Mouse (Mus musculus): Measurements from ENCODE around the gene Thap7. TPM values are rescaled to one million over a fixed set of nuclear protein-coding genes. Genes with fewer than 3 reads are reported as not detected.

The Thap7 gene
- total and polyA plus RNA-seq, 3 experiments, result 13.3 to 32.2 (median 16.0) TPM

GRCm38 (mm10) chr16:17502681-17503080 lies 28.3 kb downstream of the Thap7 start:
- H3K36me3 ChIP-seq (ENCODE audit: control insufficient read depth, insufficient read depth, low read length), result no peaks in the 10 kb centered on the region
- H3K9ac ChIP-seq (ENCODE audit: low read depth, low read length), result no peak overlapping the region
- no peak overlapping the region for H3K27ac ChIP-seq
- intact Hi-C loops (cut with DNase I), result no loop called here
- H3K79me2 ChIP-seq (replicated peaks; ENCODE audit: control insufficient read depth, insufficient read depth, low read length), result no peaks in the 10 kb centered on the region
- H3K27me3 ChIP-seq (ENCODE audit: control insufficient read depth, insufficient read depth, low read length), result no peaks in the 10 kb centered on the region
- no peak for DNase-seq
- TF ChIP-seq POLR2A (IDR thresholded peaks at IDR 0.05; ENCODE audit: insufficient read depth, low read depth, low read length) (no peak), CTCF (IDR thresholded peaks at IDR 0.05) (no peak), EP300 (IDR thresholded peaks at IDR 0.05; ENCODE audit: insufficient read depth, low read depth, low read length) (no peak)
- no peaks in the 10 kb centered on the region for H3K4me1 ChIP-seq (ENCODE audit: control insufficient read depth, insufficient read depth, low read length)
- H3K4me3 ChIP-seq, result no peak overlapping the region
- 63% methylated on average over 4 of the region's 4 CpGs for WGBS

- TF ChIP-seq CTCF (IDR thresholded peaks at IDR 0.05), result no peak
- TF ChIP-seq EP300 (IDR thresholded peaks at IDR 0.05; ENCODE audit: insufficient read depth, low read depth, low read length), result no peak
- no peak for TF ChIP-seq POLR2A (IDR thresholded peaks at IDR 0.05; ENCODE audit: insufficient read depth, low read depth, low read length)
- intact Hi-C loops (cut with DNase I), result no loop called here
- peaks cover 4% of the 10 kb centered on the region for H3K4me1 ChIP-seq (ENCODE audit: control insufficient read depth, insufficient read depth, low read length)
- DNase-seq, result no peak
- H3K4me3 ChIP-seq, result no peak overlapping the region
- WGBS, result 54% methylated on average over 10 of the region's 10 CpGs
- no peak overlapping the region for H3K9ac ChIP-seq (ENCODE audit: low read depth, low read length)
- H3K36me3 ChIP-seq (ENCODE audit: control insufficient read depth, insufficient read depth, low read length), result no peaks in the 10 kb centered on the region
- H3K27me3 ChIP-seq (ENCODE audit: control insufficient read depth, insufficient read depth, low read length), result no peaks in the 10 kb centered on the region
- H3K27ac ChIP-seq, result no peak overlapping the region
- no peaks in the 10 kb centered on the region for H3K79me2 ChIP-seq (replicated peaks; ENCODE audit: control insufficient read depth, insufficient read depth, low read length)
Measured at GRCm38 (mm10) chr16:17499249-17499883, 31.6 kb downstream of the Thap7 start.

- Histone ChIP-seq H3K9ac (ENCODE audit: low read depth, low read length) (no peak overlapping the region), H3K27ac (no peak overlapping the region), H3K27me3 (ENCODE audit: control insufficient read depth, insufficient read depth, low read length) (no peaks in the 10 kb centered on the region), H3K4me1 (ENCODE audit: control insufficient read depth, insufficient read depth, low read length) (peaks cover 4% of the 10 kb centered on the region), H3K79me2 (replicated peaks; ENCODE audit: control insufficient read depth, insufficient read depth, low read length) (no peaks in the 10 kb centered on the region), H3K4me3 (no peak overlapping the region), H3K36me3 (ENCODE audit: control insufficient read depth, insufficient read depth, low read length) (no peaks in the 10 kb centered on the region)
- TF ChIP-seq CTCF (IDR thresholded peaks at IDR 0.05) (no peak), POLR2A (IDR thresholded peaks at IDR 0.05; ENCODE audit: insufficient read depth, low read depth, low read length) (no peak), EP300 (IDR thresholded peaks at IDR 0.05; ENCODE audit: insufficient read depth, low read depth, low read length) (no peak)
- intact Hi-C loops (cut with DNase I), result no loop called here
- 26% methylated on average over 2 of the region's 2 CpGs for WGBS
- peak; percentile 42 for DNase-seq
Measured at GRCm38 (mm10) chr16:17496499-17497305, 34.2 kb downstream of the Thap7 start.

GRCm38 (mm10) chr16:17491896-17492561 lies 38.9 kb downstream of the Thap7 start:
- Histone ChIP-seq H3K27ac (no peak overlapping the region), H3K27me3 (ENCODE audit: control insufficient read depth, insufficient read depth, low read length) (peaks cover 2% of the 10 kb centered on the region; the same call in 1 of the 2 replicates), H3K36me3 (ENCODE audit: control insufficient read depth, insufficient read depth, low read length) (no peaks in the 10 kb centered on the region), H3K9ac (ENCODE audit: low read depth, low read length) (no peak overlapping the region), H3K79me2 (replicated peaks; ENCODE audit: control insufficient read depth, insufficient read depth, low read length) (no peaks in the 10 kb centered on the region), H3K4me1 (ENCODE audit: control insufficient read depth, insufficient read depth, low read length) (peaks cover 4% of the 10 kb centered on the region), H3K4me3 (no peak overlapping the region)
- intact Hi-C loops (cut with DNase I), result no loop called here
- no peak for DNase-seq
- 71% methylated on average over 5 of the region's 5 CpGs for WGBS
- TF ChIP-seq CTCF (IDR thresholded peaks at IDR 0.05), result no peak
- no peak for TF ChIP-seq EP300 (IDR thresholded peaks at IDR 0.05; ENCODE audit: insufficient read depth, low read depth, low read length)
- no peak for TF ChIP-seq POLR2A (IDR thresholded peaks at IDR 0.05; ENCODE audit: insufficient read depth, low read depth, low read length)

- no peak for DNase-seq
- no peak for TF ChIP-seq EP300 (IDR thresholded peaks at IDR 0.05; ENCODE audit: insufficient read depth, low read depth, low read length)
- TF ChIP-seq POLR2A (IDR thresholded peaks at IDR 0.05; ENCODE audit: insufficient read depth, low read depth, low read length), result no peak
- no peak for TF ChIP-seq CTCF (IDR thresholded peaks at IDR 0.05)
- WGBS, result 80% methylated on average over 5 of the region's 5 CpGs
- no peak overlapping the region for H3K27ac ChIP-seq
- intact Hi-C loops (cut with DNase I), result no loop called here
- no peak overlapping the region for H3K9ac ChIP-seq (ENCODE audit: low read depth, low read length)
- H3K79me2 ChIP-seq (replicated peaks; ENCODE audit: control insufficient read depth, insufficient read depth, low read length), result no peaks in the 10 kb centered on the region
- no peak overlapping the region for H3K4me3 ChIP-seq
- peaks cover 2% of the 10 kb centered on the region for H3K4me1 ChIP-seq (ENCODE audit: control insufficient read depth, insufficient read depth, low read length)
- peaks cover 2% of the 10 kb centered on the region; the same call in 1 of the 2 replicates for H3K27me3 ChIP-seq (ENCODE audit: control insufficient read depth, insufficient read depth, low read length)
- no peaks in the 10 kb centered on the region; the same call in 1 of the 2 replicates for H3K36me3 ChIP-seq (ENCODE audit: control insufficient read depth, insufficient read depth, low read length)
Measured at GRCm38 (mm10) chr16:17491154-17491553, 39.8 kb downstream of the Thap7 start.

Measured in heart, adult 2 months (tissue).